8 mouse cellular contexts compared by ENCODE assay signal in genomic region chr10:83544103-83544479, GRCm38 (mm10). TPM values are rescaled to one million over a fixed set of nuclear protein-coding genes. Genes with fewer than 3 reads are reported as not detected.
A peak's percentile ranks its signal among the peaks of the same experiment; 100 is the strongest.
DNase-seq lines count a peak whose midpoint lies in the region; ATAC-seq and TF ChIP-seq lines count a peak whose summit lies in the region.

No protein-coding gene starts in this region.

- TF ChIP-seq POLR2A in spleen, adult 2 months (IDR thresholded peaks at IDR 0.05; ENCODE audit: low read depth, low read length) = no peak; the same call in 1 of the 2 replicates

- peak overlapping the region; percentile 90 for H3K9ac ChIP-seq in forebrain, embryonic 14.5 days (ENCODE audit: low read length)
- peak overlapping the region; percentile 89 for H3K9ac ChIP-seq in liver, embryonic 13.5 days
- peak overlapping the region; percentile 90 for H3K9ac ChIP-seq in neural tube, embryonic 13.5 days

- no peaks in the 10 kb centered on the region for H3K9me3 ChIP-seq in forebrain, embryonic 14.5 days (replicated peaks; ENCODE audit: control insufficient read depth, low read length)
- H3K9me3 ChIP-seq in liver, embryonic 13.5 days (replicated peaks) = no peaks in the 10 kb centered on the region
- H3K9me3 ChIP-seq in neural tube, embryonic 13.5 days = no peaks in the 10 kb centered on the region

- H3K4me3 ChIP-seq in spleen, adult 2 months (ENCODE audit: extremely low read depth, insufficient read depth, insufficient read length) = peak overlapping the region; percentile 94
- peak overlapping the region; percentile 89 for H3K4me3 ChIP-seq in forebrain, embryonic 14.5 days (ENCODE audit: low read depth, low read length)
- H3K4me3 ChIP-seq in liver, embryonic 13.5 days (replicated peaks) = peak overlapping the region; percentile 92
- peak overlapping the region; percentile 76 for H3K4me3 ChIP-seq in neural tube, embryonic 13.5 days

- H3K4me1 ChIP-seq in spleen, adult 2 months (ENCODE audit: control insufficient read depth, insufficient read depth, insufficient read length) = no peaks in the 10 kb centered on the region; the same call in none of the 2 replicates
- H3K4me1 ChIP-seq in forebrain, embryonic 14.5 days (ENCODE audit: control insufficient read depth, insufficient read depth, low read length) = peaks cover 11% of the 10 kb centered on the region
- peaks cover 17% of the 10 kb centered on the region for H3K4me1 ChIP-seq in liver, embryonic 13.5 days (replicated peaks)
- H3K4me1 ChIP-seq in neural tube, embryonic 13.5 days (replicated peaks) = peaks cover 28% of the 10 kb centered on the region

- H3K4me2 ChIP-seq in forebrain, embryonic 14.5 days (ENCODE audit: low read length) = peak overlapping the region; percentile 57
- peak overlapping the region; percentile 81 for H3K4me2 ChIP-seq in liver, embryonic 13.5 days
- peak overlapping the region; percentile 57 for H3K4me2 ChIP-seq in neural tube, embryonic 13.5 days

- ATAC-seq in forebrain, embryonic 14.5 days = peak; percentile 89
- peak; percentile 88 for ATAC-seq in liver, embryonic 13.5 days (ENCODE audit: low read depth)
- ATAC-seq in neural tube, embryonic 13.5 days (ENCODE audit: low read depth) = peak; percentile 88
- no peak; the same call in 1 of the 2 replicates for ATAC-seq in cerebellum, adult (ENCODE audit: insufficient number of reproducible peaks, low FRiP score, low TSS enrichment)

- TF ChIP-seq CTCF in spleen, adult 2 months (IDR thresholded peaks at IDR 0.05; ENCODE audit: extremely low read depth, insufficient read depth, insufficient read length, insufficient replicate concordance) = no peak

- 1% methylated on average over 39 of the region's 41 CpGs for WGBS in spleen, adult 2 months
- WGBS in forebrain, embryonic 14.5 days = under 1% methylated on average over 24 of the region's 41 CpGs
- WGBS in liver, embryonic 13.5 days (ENCODE audit: insufficient replicate concordance) = under 1% methylated on average over 36 of the region's 41 CpGs
- under 1% methylated on average over 18 of the region's 41 CpGs for WGBS in neural tube, embryonic 13.5 days

- H3K27me3 ChIP-seq in spleen, adult 2 months (ENCODE audit: control insufficient read depth, insufficient read depth, low read length) = no peaks in the 10 kb centered on the region
- no peaks in the 10 kb centered on the region for H3K27me3 ChIP-seq in forebrain, embryonic 14.5 days (replicated peaks; ENCODE audit: control insufficient read depth, insufficient read depth, low read length)
- no peaks in the 10 kb centered on the region for H3K27me3 ChIP-seq in liver, embryonic 13.5 days
- H3K27me3 ChIP-seq in neural tube, embryonic 13.5 days = no peaks in the 10 kb centered on the region

- DNase-seq in embryo, embryonic 10 days (ENCODE audit: low spot score) = peak; percentile 69
- no peak for DNase-seq in embryo, embryonic 9.5 days (ENCODE audit: extremely low spot score)
- peak; percentile 41 to 59 for DNase-seq in spleen, adult 2 months (ENCODE audit: low read depth in 1 of 2, low spot score in 2 of 2)
- no peak for DNase-seq in spleen, adult 12 weeks (ENCODE audit: low spot score)
- peak; percentile 45 for DNase-seq in forebrain, embryonic 14.5 days (ENCODE audit: low spot score)
- no peak for DNase-seq in liver, embryonic 13.5 days

- peak overlapping the region; percentile 95 for H3K27ac ChIP-seq in spleen, adult 2 months (ENCODE audit: insufficient read depth, low read length)
- peak overlapping the region; percentile 82 for H3K27ac ChIP-seq in forebrain, embryonic 14.5 days (ENCODE audit: low read depth, low read length)
- peak overlapping the region; percentile 83 for H3K27ac ChIP-seq in liver, embryonic 13.5 days
- peak overlapping the region; percentile 91 for H3K27ac ChIP-seq in neural tube, embryonic 13.5 days (replicated peaks)

- H3K36me3 ChIP-seq in spleen, adult 2 months (ENCODE audit: control insufficient read depth, insufficient read depth, low read length) = peaks cover 5% of the 10 kb centered on the region
- H3K36me3 ChIP-seq in forebrain, embryonic 14.5 days (ENCODE audit: control insufficient read depth, insufficient read depth, low read length) = peaks cover 7% of the 10 kb centered on the region; the same call in 1 of the 2 replicates
- peaks cover 3% of the 10 kb centered on the region; the same call in 1 of the 2 replicates for H3K36me3 ChIP-seq in liver, embryonic 13.5 days
- H3K36me3 ChIP-seq in neural tube, embryonic 13.5 days = peaks cover 5% of the 10 kb centered on the region

RNA-seq across cellular contexts. Expression of gene Washc4, which starts 0.5 kb away (rescaled TPM):
- 2.1 and 2.6 TPM in 2 replicates for polyA plus RNA-seq in spleen, adult 2 months (2012; rRNA removed)
- 22.3 and 25.8 TPM in 2 replicates for polyA plus RNA-seq in forebrain, embryonic 14.5 days (2014; fragmentation: Nextera tagmentation; extraction: Ambion mirVana)
- 11.2 and 18.2 TPM in 2 replicates for polyA plus RNA-seq in liver, embryonic 13.5 days (2015; fragmentation: Nextera tagmentation; extraction: Ambion mirVana)
- 36.6 and 40.3 TPM in 2 replicates for polyA plus RNA-seq in neural tube, embryonic 13.5 days (2015; fragmentation: Nextera tagmentation; extraction: Ambion mirVana)

RNA-seq across cellular contexts. Expression of gene Aldh1l2, which starts 10.2 kb away (rescaled TPM):
- polyA plus RNA-seq in spleen, adult 2 months (2012; rRNA removed) = 0.28 and 0.53 TPM in 2 replicates
- polyA plus RNA-seq in forebrain, embryonic 14.5 days (2014; fragmentation: Nextera tagmentation; extraction: Ambion mirVana) = 10.5 and 14.2 TPM in 2 replicates
- 0.16 and 0.24 TPM in 2 replicates for polyA plus RNA-seq in liver, embryonic 13.5 days (2015; fragmentation: Nextera tagmentation; extraction: Ambion mirVana)
- polyA plus RNA-seq in neural tube, embryonic 13.5 days (2015; fragmentation: Nextera tagmentation; extraction: Ambion mirVana) = 14.6 and 15.1 TPM in 2 replicates

Comparison
In these comparisons a context has a peak if more than half of its experiments do, and no peak if none do; other contexts are left out.
1. DNase-seq: peak in embryo, embryonic 10 days (single experiment), spleen, adult 2 months (2 of 2) and forebrain, embryonic 14.5 days (single experiment); none in embryo, embryonic 9.5 days (single experiment), spleen, adult 12 weeks (single experiment) and liver, embryonic 13.5 days (single experiment).
2. Peak in every context shown above with its lines, with median percentiles within 50 percentile points of each other: H3K27ac ChIP-seq, H3K4me3 ChIP-seq, H3K4me2 ChIP-seq and H3K9ac ChIP-seq.